Mouse (Mus musculus) testis, adult 2 months (tissue): ENCODE measurements at regions not wholly inside any gene's neighbourhood (a gene's known extent, or its start where the extent isn't known, plus 50 kb on each side); places are given as distances from the start of the nearest gene placed in this dataset.

ENCODE experiments used
- CTCF ChIP-seq: fragments of 200-500 bp; IDR thresholded peaks from 2 replicates; pipeline ENCODE4 v1.5.1; 2012; ENCODE audit warnings: low read depth, mild to moderate bottlenecking, inconsistent platforms, low read length, moderate library complexity; ENCODE audit not compliant: control insufficient read depth, insufficient read depth, insufficient replicate concordance
- POLR2A ChIP-seq: fragments of 200-500 bp; IDR thresholded peaks from 2 replicates; pipeline ENCODE4 v1.6.1; 2012; ENCODE audit warnings: low read depth, mild to moderate bottlenecking, inconsistent platforms, low read length, moderate library complexity; ENCODE audit not compliant: control insufficient read depth

GRCm38 (mm10) chr1:57301260-57301979 is 76.0 kb upstream of the 1700066M21Rik start:
- TF ChIP-seq POLR2A (no peak), CTCF (no peak)
